Mouse (Mus musculus): Measurements from ENCODE around the gene Arid1b. TPM values are rescaled to one million over a fixed set of nuclear protein-coding genes. Genes with fewer than 3 reads are reported as not detected.

Arid1b gene
- polyA plus RNA-seq, 1 experiment from 2014 or later, result 2.2 TPM

DNA sequence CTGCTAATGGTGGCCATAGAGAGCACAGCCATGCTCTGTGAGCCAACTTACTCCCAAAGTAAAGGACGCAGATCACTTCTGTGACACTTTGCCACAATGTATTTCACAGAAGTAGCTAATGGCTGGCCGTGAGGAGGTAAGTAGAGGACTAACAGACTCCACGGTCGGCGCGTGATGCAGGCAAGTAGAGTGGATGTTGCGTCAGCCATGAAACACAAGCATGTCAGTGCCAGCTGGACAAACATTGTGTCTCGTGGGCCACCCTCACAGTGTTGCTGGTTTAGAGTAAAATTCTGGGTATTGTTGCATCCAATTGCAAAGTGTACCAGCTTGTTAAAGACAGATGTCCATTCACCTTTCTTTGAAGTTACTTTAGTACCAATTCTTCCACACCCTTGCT, 213.7 kb downstream of the Arid1b start:
- Histone ChIP-seq H3K4me3 (ENCODE audit: low read depth, low read length) (no peak overlapping the region), H3K4me1 (ENCODE audit: insufficient read depth) (peaks cover 43% of the 10 kb centered on the region), H3K9ac (replicated peaks) (no peak overlapping the region), H3K27me3 (ENCODE audit: insufficient read depth, low read length) (no peaks in the 10 kb centered on the region), H3K27ac (ENCODE audit: low read depth) (peak overlapping the region; percentile 62), H3K36me3 (replicated peaks; ENCODE audit: insufficient read depth, low read length) (no peaks in the 10 kb centered on the region; the same call in 1 of the 2 replicates), H3K9me3 (ENCODE audit: low read length) (no peaks in the 10 kb centered on the region), H3K4me2 (ENCODE audit: low read depth, low read length) (no peak overlapping the region)
- TF ChIP-seq EP300 (IDR thresholded peaks at IDR 0.05; ENCODE audit: low read depth), result no peak
- TF ChIP-seq CTCF (IDR thresholded peaks at IDR 0.05; ENCODE audit: low read depth), result no peak
- ATAC-seq, result no peak
- WGBS (ENCODE audit: insufficient replicate concordance), result 63% methylated on average over 8 of the region's 8 CpGs
- no peak for DNase-seq

GRCm38 (mm10) chr17:5208362-5208761, 214.2 kb downstream of the Arid1b start:
- no peaks in the 10 kb centered on the region for H3K27me3 ChIP-seq (ENCODE audit: insufficient read depth, low read length)
- DNase-seq, result no peak
- H3K9ac ChIP-seq (replicated peaks), result no peak overlapping the region
- H3K4me1 ChIP-seq (ENCODE audit: insufficient read depth), result peaks cover 42% of the 10 kb centered on the region
- no peaks in the 10 kb centered on the region; the same call in 1 of the 2 replicates for H3K36me3 ChIP-seq (replicated peaks; ENCODE audit: insufficient read depth, low read length)
- H3K9me3 ChIP-seq (ENCODE audit: low read length), result no peaks in the 10 kb centered on the region
- ATAC-seq, result no peak
- 48% methylated on average over 3 of the region's 3 CpGs for WGBS (ENCODE audit: insufficient replicate concordance)
- TF ChIP-seq CTCF (IDR thresholded peaks at IDR 0.05; ENCODE audit: low read depth) (peak; percentile 66), EP300 (IDR thresholded peaks at IDR 0.05; ENCODE audit: low read depth) (no peak)
- no peak overlapping the region for H3K4me2 ChIP-seq (ENCODE audit: low read depth, low read length)
- H3K4me3 ChIP-seq (ENCODE audit: low read depth, low read length), result no peak overlapping the region
- peak overlapping the region; percentile 62; the same call in 1 of the 2 replicates for H3K27ac ChIP-seq (ENCODE audit: low read depth)

DNA sequence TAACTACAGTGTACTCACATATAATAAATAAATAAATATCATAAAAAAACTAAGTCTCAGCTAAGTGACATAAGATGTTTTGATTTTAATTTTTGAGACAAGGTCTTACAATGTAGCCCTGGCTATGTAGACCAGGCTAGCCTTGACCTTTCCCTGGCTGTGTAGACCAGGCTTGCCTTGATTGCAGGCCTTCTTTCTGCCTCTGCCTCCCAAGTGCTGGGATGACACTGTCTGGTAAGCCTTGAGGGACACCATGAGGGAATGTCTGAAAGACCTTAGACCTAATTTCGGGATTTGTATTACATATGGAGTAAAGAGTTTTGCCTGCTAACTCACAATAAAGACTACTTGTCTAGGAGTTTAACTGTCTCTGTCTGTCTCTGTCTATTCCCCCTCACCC, 214.9 kb downstream of the Arid1b start:
- DNase-seq (no peak), ATAC-seq (no peak)
- TF ChIP-seq CTCF (IDR thresholded peaks at IDR 0.05; ENCODE audit: low read depth) (no peak), EP300 (IDR thresholded peaks at IDR 0.05; ENCODE audit: low read depth) (no peak)
- Histone ChIP-seq H3K9ac (replicated peaks) (no peak overlapping the region), H3K36me3 (replicated peaks; ENCODE audit: insufficient read depth, low read length) (no peaks in the 10 kb centered on the region; the same call in 1 of the 2 replicates), H3K4me2 (ENCODE audit: low read depth, low read length) (no peak overlapping the region), H3K27ac (ENCODE audit: low read depth) (no peak overlapping the region), H3K9me3 (ENCODE audit: low read length) (no peaks in the 10 kb centered on the region), H3K4me3 (ENCODE audit: low read depth, low read length) (no peak overlapping the region), H3K27me3 (ENCODE audit: insufficient read depth, low read length) (no peaks in the 10 kb centered on the region), H3K4me1 (ENCODE audit: insufficient read depth) (peaks cover 35% of the 10 kb centered on the region)
- WGBS (ENCODE audit: insufficient replicate concordance), result 79% methylated on average over 1 of the region's 1 CpGs

DNA sequence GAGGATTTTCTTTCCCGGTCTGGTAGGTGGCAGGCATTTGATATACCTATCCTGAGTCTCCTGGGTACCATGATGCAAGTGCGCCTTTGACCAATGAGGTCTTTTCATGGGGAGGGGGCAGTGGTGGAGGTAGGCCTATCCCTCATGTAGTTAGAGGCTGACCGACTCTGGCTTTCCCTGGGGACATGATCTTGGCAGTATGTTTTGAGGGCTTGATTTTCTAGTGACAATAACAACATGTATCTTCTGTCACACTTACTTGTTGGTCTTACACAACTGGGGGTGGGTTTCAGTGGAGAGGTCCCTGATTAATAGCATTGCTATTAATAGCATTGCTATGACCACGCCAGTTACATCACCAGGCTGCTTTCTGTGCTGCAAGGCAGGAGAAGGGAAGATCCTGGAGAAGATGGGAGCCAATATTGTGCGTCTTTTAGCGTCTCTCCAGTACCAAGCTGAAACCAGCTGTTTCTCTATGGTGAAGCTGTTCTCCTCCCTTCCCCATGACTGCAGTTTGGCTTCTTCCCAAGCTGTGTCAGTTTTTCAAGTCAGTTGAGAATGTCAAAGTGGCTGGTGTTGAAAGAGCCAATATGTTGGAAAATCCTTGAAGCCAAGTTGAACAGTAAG, 216.1 kb downstream of the Arid1b start:
- Histone ChIP-seq H3K4me3 (ENCODE audit: low read depth, low read length) (no peak overlapping the region), H3K4me1 (ENCODE audit: insufficient read depth) (peaks cover 33% of the 10 kb centered on the region), H3K9me3 (ENCODE audit: low read length) (no peaks in the 10 kb centered on the region), H3K36me3 (replicated peaks; ENCODE audit: insufficient read depth, low read length) (no peaks in the 10 kb centered on the region; the same call in 1 of the 2 replicates), H3K27ac (ENCODE audit: low read depth) (no peak overlapping the region), H3K9ac (replicated peaks) (no peak overlapping the region), H3K27me3 (ENCODE audit: insufficient read depth, low read length) (no peaks in the 10 kb centered on the region), H3K4me2 (ENCODE audit: low read depth, low read length) (no peak overlapping the region)
- WGBS (ENCODE audit: insufficient replicate concordance), result 77% methylated on average over 6 of the region's 6 CpGs
- DNase-seq (no peak), ATAC-seq (no peak)
- TF ChIP-seq CTCF (IDR thresholded peaks at IDR 0.05; ENCODE audit: low read depth) (no peak), EP300 (IDR thresholded peaks at IDR 0.05; ENCODE audit: low read depth) (no peak)

GRCm38 (mm10) chr17:5210891-5211290, 216.8 kb downstream of the Arid1b start:
- WGBS (ENCODE audit: insufficient replicate concordance), result 72% methylated on average over 7 of the region's 7 CpGs
- H3K4me1 ChIP-seq (ENCODE audit: insufficient read depth), result peaks cover 32% of the 10 kb centered on the region
- no peak overlapping the region for H3K27ac ChIP-seq (ENCODE audit: low read depth)
- H3K4me2 ChIP-seq (ENCODE audit: low read depth, low read length), result no peak overlapping the region
- no peak for ATAC-seq
- no peak overlapping the region for H3K4me3 ChIP-seq (ENCODE audit: low read depth, low read length)
- H3K27me3 ChIP-seq (ENCODE audit: insufficient read depth, low read length), result no peaks in the 10 kb centered on the region
- no peak overlapping the region for H3K9ac ChIP-seq (replicated peaks)
- TF ChIP-seq CTCF (IDR thresholded peaks at IDR 0.05; ENCODE audit: low read depth) (no peak), EP300 (IDR thresholded peaks at IDR 0.05; ENCODE audit: low read depth) (no peak)
- DNase-seq, result no peak
- H3K9me3 ChIP-seq (ENCODE audit: low read length), result no peaks in the 10 kb centered on the region
- H3K36me3 ChIP-seq (replicated peaks; ENCODE audit: insufficient read depth, low read length), result no peaks in the 10 kb centered on the region; the same call in 1 of the 2 replicates

- no peak overlapping the region for H3K4me3 ChIP-seq (ENCODE audit: low read depth, low read length)
- H3K27ac ChIP-seq (ENCODE audit: low read depth), result no peak overlapping the region
- no peaks in the 10 kb centered on the region; the same call in 1 of the 2 replicates for H3K36me3 ChIP-seq (replicated peaks; ENCODE audit: insufficient read depth, low read length)
- H3K4me1 ChIP-seq (ENCODE audit: insufficient read depth), result peaks cover 27% of the 10 kb centered on the region
- TF ChIP-seq EP300 (IDR thresholded peaks at IDR 0.05; ENCODE audit: low read depth) (no peak), CTCF (IDR thresholded peaks at IDR 0.05; ENCODE audit: low read depth) (no peak)
- ATAC-seq (no peak), DNase-seq (no peak)
- no peak overlapping the region for H3K4me2 ChIP-seq (ENCODE audit: low read depth, low read length)
- no peaks in the 10 kb centered on the region for H3K9me3 ChIP-seq (ENCODE audit: low read length)
- H3K9ac ChIP-seq (replicated peaks), result no peak overlapping the region
- WGBS (ENCODE audit: insufficient replicate concordance), result 67% methylated on average over 12 of the region's 12 CpGs
- H3K27me3 ChIP-seq (ENCODE audit: insufficient read depth, low read length), result no peaks in the 10 kb centered on the region
Measured at GRCm38 (mm10) chr17:5212166-5212565, 218.0 kb downstream of the Arid1b start.

All from liver, postnatal 0 days (tissue).